ENCODE assay signal across 16 mouse cellular contexts in genomic region chr12:55311841-55312240, GRCm38 (mm10).
"Had no signal": no experiment of that assay in that cellular context is flagged by ENCODE, and none has a peak within 500 bp of the region (broad histone marks: within the 10 kb centered on the region; RNA-seq: fewer than 3 reads in every experiment).

No protein-coding gene starts in this region.

- ATAC-seq: lung, postnatal 0 days; midbrain, embryonic 15.5 days had no signal

- DNase-seq: lung, adult 2 months; lung, postnatal 14 days; lung, postnatal 36 days; right cerebral cortex, postnatal 14 days; thymus, adult 2 months; thymus, postnatal 25 days; thymus, postnatal 4 days had no signal

- H3K9ac ChIP-seq: lung, embryonic 15.5 days; midbrain, embryonic 12.5 days; midbrain, embryonic 15.5 days; neural tube, embryonic 12.5 days; stomach, embryonic 15.5 days had no signal

- H3K27me3 ChIP-seq: lung, embryonic 15.5 days; megakaryocyte, embryonic 14.5 days; midbrain, embryonic 12.5 days; midbrain, embryonic 15.5 days; neural tube, embryonic 12.5 days; stomach, embryonic 15.5 days had no signal

- H3K4me3 ChIP-seq: lung, embryonic 15.5 days; megakaryocyte, embryonic 14.5 days; midbrain, embryonic 12.5 days; midbrain, embryonic 15.5 days; neural tube, embryonic 12.5 days; stomach, embryonic 15.5 days had no signal

- H3K27ac ChIP-seq: lung, embryonic 15.5 days; macrophage; midbrain, embryonic 12.5 days; midbrain, embryonic 15.5 days; neural tube, embryonic 12.5 days; stomach, embryonic 15.5 days; stomach, postnatal 0 days had no signal

- H3K4me1 ChIP-seq: midbrain, embryonic 12.5 days; midbrain, embryonic 15.5 days; neural tube, embryonic 12.5 days; stomach, embryonic 15.5 days had no signal

- H3K9me3 ChIP-seq: lung, embryonic 15.5 days; megakaryocyte, embryonic 14.5 days; midbrain, embryonic 12.5 days; midbrain, embryonic 15.5 days; neural tube, embryonic 12.5 days; stomach, embryonic 15.5 days had no signal

- H3K36me3 ChIP-seq: midbrain, embryonic 15.5 days; stomach, embryonic 15.5 days had no signal
